Mouse (Mus musculus) myocyte (in vitro differentiated cells): ENCODE data around the gene Cdkl2. TPM values are rescaled to one million over a fixed set of nuclear protein-coding genes. Genes with fewer than 3 reads are reported as not detected.

Source experiments
- H3K27me3 ChIP-seq: one replicate; pipeline ENCODE4 v1.6.1; 2011; ENCODE audit not compliant: control insufficient read depth, insufficient read depth, insufficient read length
- H3K36me3 ChIP-seq: one replicate; pipeline ENCODE4 v1.6.1; 2011; ENCODE audit not compliant: control insufficient read depth, insufficient read depth
- H3K4me2 ChIP-seq: one replicate; pipeline ENCODE4 v1.6.1; 2011; ENCODE audit warnings: low read depth, control low read depth
- H3K4me3 ChIP-seq: one replicate; pipeline ENCODE4 v1.5.1; 2011; ENCODE audit warnings: mild to moderate bottlenecking, control low read depth, moderate library complexity
- H3K79me2 ChIP-seq: one replicate; pipeline ENCODE4 v1.6.1; 2011; ENCODE audit not compliant: control insufficient read depth, insufficient read depth
- H3ac ChIP-seq: one replicate; pipeline ENCODE4 v1.6.1; 2011; ENCODE audit not compliant: control insufficient read depth, insufficient read length
- CEBPB ChIP-seq: IDR thresholded peaks from 2 replicates; pipeline ENCODE4 v1.6.1; 2011; ENCODE audit warnings: mild to moderate bottlenecking, moderate library complexity; ENCODE audit not compliant: poor library complexity, insufficient read depth, severe bottlenecking
- E2F4 ChIP-seq: IDR thresholded peaks from one replicate; pipeline ENCODE4 v1.6.1; 2011; ENCODE audit warnings: mild to moderate bottlenecking, control low read depth, moderate library complexity; ENCODE audit not compliant: insufficient read depth
- MAX ChIP-seq: IDR thresholded peaks from one replicate; pipeline ENCODE4 v1.6.1; 2011; ENCODE audit warnings: low read depth, mild to moderate bottlenecking, control low read depth
- MYOD1 ChIP-seq, 3 experiments: IDR thresholded peaks; one replicate each; pipeline ENCODE4 v1.6.1; 2011; ENCODE audit warnings: control low read depth in 2 of 3, low read depth in 2 of 3, mild to moderate bottlenecking in 2 of 3, moderate library complexity in 1 of 3; ENCODE audit not compliant: insufficient read length in 2 of 3, control insufficient read depth in 1 of 3
- MYOG ChIP-seq, 3 experiments: IDR thresholded peaks; one replicate each; pipeline ENCODE4 v1.6.1; 2011; ENCODE audit warnings: control low read depth in 2 of 3, low read depth in 2 of 3, mild to moderate bottlenecking in 2 of 3; ENCODE audit not compliant: insufficient read length in 2 of 3, control insufficient read depth in 1 of 3, insufficient read depth in 1 of 3
- POLR2A ChIP-seq: IDR thresholded peaks from one replicate; pipeline ENCODE4 v1.6.1; 2011; ENCODE audit warnings: low read depth, mild to moderate bottlenecking, control low read depth, moderate library complexity; ENCODE audit not compliant: insufficient read length
- POLR2AphosphoS2 ChIP-seq: IDR thresholded peaks from one replicate; pipeline ENCODE4 v1.6.1; 2011; ENCODE audit warnings: low read depth, control low read depth; ENCODE audit not compliant: insufficient read length
- REST ChIP-seq: IDR thresholded peaks from one replicate; pipeline ENCODE4 v1.6.1; 2011; ENCODE audit warnings: mild to moderate bottlenecking, control low read depth, moderate library complexity; ENCODE audit not compliant: insufficient read depth, insufficient read length
- SRF ChIP-seq: IDR thresholded peaks from one replicate; pipeline ENCODE4 v1.6.1; 2011; ENCODE audit warnings: low read depth; ENCODE audit not compliant: control insufficient read depth, insufficient read length
- TCF12 ChIP-seq: IDR thresholded peaks from one replicate; pipeline ENCODE4 v1.6.1; 2011; ENCODE audit warnings: mild to moderate bottlenecking, control low read depth; ENCODE audit not compliant: poor library complexity, insufficient read depth, severe bottlenecking
- TCF3 ChIP-seq: IDR thresholded peaks from one replicate; pipeline ENCODE4 v1.6.1; 2011; ENCODE audit warnings: low read depth, control low read depth; ENCODE audit not compliant: insufficient read length
- USF1 ChIP-seq: IDR thresholded peaks from one replicate; pipeline ENCODE4 v1.6.1; 2011; ENCODE audit warnings: low read depth, mild to moderate bottlenecking, control low read depth, moderate library complexity
- polyA plus RNA-seq: library from polyadenylated mRNA; unstranded; fragments of >200 nt; fragmentation: generic; extraction: Trizol; gene quantifications from one replicate; pipeline ENCODE4 v1.2.1, GENCODE M21; 2012; ENCODE audit warnings: missing spikeins

Cdkl2 gene
- polyA plus RNA-seq, 1 experiment: 0.53 TPM

DNA sequence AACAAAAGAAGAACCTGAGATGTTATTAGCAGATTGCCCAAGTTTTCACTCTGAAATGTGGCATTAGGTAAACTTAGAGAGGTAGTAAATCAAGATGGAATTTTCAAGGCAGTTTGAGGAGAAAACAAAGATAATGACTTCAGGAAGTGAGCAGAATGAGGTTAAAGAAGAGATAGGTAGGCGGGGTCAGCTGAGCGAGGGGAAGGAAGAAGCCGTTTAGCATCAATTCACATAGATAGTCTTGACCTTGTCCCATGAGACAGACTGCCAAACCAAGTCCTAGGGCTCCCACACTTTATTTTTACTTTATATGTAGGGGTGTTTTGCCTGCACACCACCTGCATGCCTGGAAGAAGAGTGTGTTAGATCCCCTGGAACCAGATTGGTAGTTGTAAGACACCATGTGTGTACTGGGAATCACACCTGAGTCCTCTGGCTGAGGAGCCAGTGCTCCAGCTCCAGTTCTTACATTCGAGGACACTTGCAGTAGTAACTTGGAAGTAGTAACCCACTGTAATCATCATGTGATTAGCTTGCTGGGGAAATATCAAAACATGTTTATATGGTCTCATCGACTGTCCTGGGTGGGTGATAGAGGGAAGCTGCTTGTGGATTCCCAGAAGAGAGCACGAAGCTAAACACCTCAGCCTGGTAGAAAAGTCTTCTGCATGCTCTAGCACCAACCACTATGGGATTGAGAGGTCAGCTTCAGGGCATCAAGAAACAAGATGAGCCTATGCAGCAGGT is 52.3 kb downstream of the Cdkl2 start:
- H3K79me2 ChIP-seq: no peaks in the 10 kb centered on the region
- TF ChIP-seq MYOD1 (IDR thresholded peaks at IDR 0.05; ENCODE audit: control insufficient read depth in 1 of 3, insufficient read length in 2 of 3, low read depth in 2 of 3) (no peak), POLR2AphosphoS2 (no peak), TCF12 (no peak), POLR2A (no peak), CEBPB (no peak)
- H3K27me3 ChIP-seq: no peaks in the 10 kb centered on the region
- H3K4me3 ChIP-seq: no peak overlapping the region
- H3ac ChIP-seq: no peak overlapping the region
- H3K4me2 ChIP-seq: no peak overlapping the region
- H3K36me3 ChIP-seq: no peaks in the 10 kb centered on the region

DNA sequence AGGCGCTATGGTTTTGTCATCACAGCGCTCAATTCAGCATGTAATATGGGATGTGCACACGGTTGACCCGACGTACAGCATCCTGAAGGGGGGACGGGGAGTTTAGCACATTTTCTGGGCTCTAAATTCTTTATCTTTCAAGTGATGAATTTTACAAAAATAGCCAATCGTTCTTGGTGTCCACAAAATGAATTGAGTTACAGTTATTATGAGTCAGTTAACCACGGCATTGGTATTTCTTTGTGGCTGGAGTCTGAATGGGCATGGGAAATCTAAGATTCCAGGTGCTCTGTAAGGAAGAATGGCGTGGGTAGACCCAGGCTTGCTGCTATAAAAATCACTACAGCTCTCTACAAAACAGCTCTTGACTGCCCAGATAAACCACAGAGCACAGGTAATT is 54.4 kb downstream of the Cdkl2 start:
- TF ChIP-seq TCF12: no peak
- no peak for TF ChIP-seq CEBPB
- TF ChIP-seq MYOG (IDR thresholded peaks at IDR 0.05; ENCODE audit: control insufficient read depth in 1 of 3, insufficient read depth in 1 of 3, insufficient read length in 2 of 3, low read depth in 2 of 3): no peak
- Histone ChIP-seq H3K79me2 (no peaks in the 10 kb centered on the region), H3K4me3 (no peak overlapping the region), H3K27me3 (no peaks in the 10 kb centered on the region), H3K36me3 (no peaks in the 10 kb centered on the region), H3ac (no peak overlapping the region), H3K4me2 (no peak overlapping the region)

DNA sequence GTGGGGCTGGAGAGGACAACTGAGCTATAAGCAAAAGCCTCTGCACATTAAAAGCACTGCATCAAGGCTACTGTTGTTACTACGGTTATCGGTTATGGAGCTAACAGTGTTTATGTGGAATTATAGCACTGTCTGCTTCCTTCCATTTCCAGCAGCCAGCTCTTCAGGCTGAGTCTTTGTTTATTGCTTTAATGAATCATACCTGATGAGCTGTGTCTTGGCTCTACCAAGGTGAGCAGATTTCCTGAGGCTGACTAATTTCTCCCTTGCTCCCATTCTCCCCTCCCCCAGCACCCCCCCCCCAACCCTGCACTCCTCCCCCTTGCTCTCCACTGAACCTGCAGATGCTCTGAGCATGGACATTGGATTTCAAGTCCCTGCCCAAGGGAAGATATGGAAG is 55.9 kb downstream of the Cdkl2 start:
- no peaks in the 10 kb centered on the region for H3K36me3 ChIP-seq
- no peaks in the 10 kb centered on the region for H3K79me2 ChIP-seq
- H3K27me3 ChIP-seq: no peaks in the 10 kb centered on the region
- H3K4me2 ChIP-seq: no peak overlapping the region
- TF ChIP-seq MAX (no peak), USF1 (no peak), E2F4 (no peak), MYOG (IDR thresholded peaks at IDR 0.05; ENCODE audit: control insufficient read depth in 1 of 3, insufficient read depth in 1 of 3, insufficient read length in 2 of 3, low read depth in 2 of 3) (no peak)
- no peak overlapping the region for H3ac ChIP-seq
- no peak overlapping the region for H3K4me3 ChIP-seq

DNA sequence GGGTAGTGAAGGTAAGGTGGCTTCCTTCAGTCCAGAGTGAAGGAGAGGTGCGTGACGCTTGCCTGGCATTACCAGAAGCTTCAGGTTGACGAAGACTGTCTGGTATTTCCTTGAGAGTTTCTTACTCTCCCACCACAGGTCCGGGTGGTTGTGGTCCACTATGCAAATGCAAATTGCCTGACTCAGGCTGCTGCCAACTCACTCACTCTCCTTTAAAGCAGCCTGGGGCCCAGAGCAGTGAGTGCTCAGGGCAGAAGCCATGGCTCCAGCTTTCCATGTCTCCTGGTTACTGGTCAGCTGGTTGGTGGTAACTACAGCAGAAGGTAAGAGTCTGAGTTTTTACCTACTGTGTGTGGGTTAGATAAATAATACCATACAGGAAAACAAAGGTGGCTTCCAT is 56.4 kb downstream of the Cdkl2 start, which contains the start of gene Odaph:
TSS of gene Odaph (plus strand) at position 240 of the 400 bp plus-strand sequence.
- Histone ChIP-seq H3ac (no peak within 1 kb of the TSS), H3K36me3 (no peaks in the 10 kb centered on the region), H3K27me3 (no peaks in the 10 kb centered on the region), H3K4me2 (no peak within 1 kb of the TSS), H3K79me2 (no peaks in the 10 kb centered on the region), H3K4me3 (no peak within 1 kb of the TSS)
- no peak for TF ChIP-seq POLR2A
- TF ChIP-seq USF1: no peak
- no peak for TF ChIP-seq MAX
- TF ChIP-seq MYOD1 (IDR thresholded peaks at IDR 0.05; ENCODE audit: control insufficient read depth in 1 of 3, insufficient read length in 2 of 3, low read depth in 2 of 3): no peak
- no peak for TF ChIP-seq POLR2AphosphoS2
- no peak for TF ChIP-seq MYOG (IDR thresholded peaks at IDR 0.05; ENCODE audit: control insufficient read depth in 1 of 3, insufficient read depth in 1 of 3, insufficient read length in 2 of 3, low read depth in 2 of 3)
- TF ChIP-seq SRF: no peak
- no peak for TF ChIP-seq CEBPB
- no peak for TF ChIP-seq TCF3
- TF ChIP-seq REST: no peak

DNA sequence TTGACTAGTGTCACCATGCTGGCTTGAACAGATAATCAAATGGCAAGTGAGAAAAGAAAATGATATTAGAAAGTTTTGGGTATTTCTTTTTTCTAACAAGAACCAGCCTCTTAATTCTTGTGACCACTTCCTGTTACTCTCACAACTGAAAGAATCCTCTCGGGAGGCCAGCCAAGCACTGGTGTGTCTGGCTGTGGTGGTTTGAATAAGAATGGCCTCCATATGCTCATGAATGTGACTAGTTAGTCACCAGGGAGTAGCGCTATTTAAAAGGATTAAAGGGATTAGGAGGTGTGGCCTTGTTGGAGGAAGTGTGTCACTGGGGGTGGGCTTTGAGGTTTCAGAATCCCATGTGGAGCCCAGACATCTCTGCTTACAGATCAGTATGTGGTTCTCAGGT is 58.0 kb downstream of the Cdkl2 start:
- H3K4me3 ChIP-seq: no peak overlapping the region
- H3ac ChIP-seq: no peak overlapping the region
- H3K4me2 ChIP-seq: no peak overlapping the region
- no peaks in the 10 kb centered on the region for H3K36me3 ChIP-seq
- H3K79me2 ChIP-seq: no peaks in the 10 kb centered on the region
- no peak for TF ChIP-seq USF1
- TF ChIP-seq MYOD1 (IDR thresholded peaks at IDR 0.05; ENCODE audit: control insufficient read depth in 1 of 3, insufficient read length in 2 of 3, low read depth in 2 of 3): no peak
- TF ChIP-seq POLR2AphosphoS2: no peak
- TF ChIP-seq POLR2A: no peak
- TF ChIP-seq CEBPB: no peak
- TF ChIP-seq TCF3: no peak
- TF ChIP-seq MAX: no peak
- no peak for TF ChIP-seq REST
- no peak for TF ChIP-seq MYOG (IDR thresholded peaks at IDR 0.05; ENCODE audit: control insufficient read depth in 1 of 3, insufficient read depth in 1 of 3, insufficient read length in 2 of 3, low read depth in 2 of 3)
- no peak for TF ChIP-seq SRF
- no peak for TF ChIP-seq E2F4
- H3K27me3 ChIP-seq: no peaks in the 10 kb centered on the region

DNA sequence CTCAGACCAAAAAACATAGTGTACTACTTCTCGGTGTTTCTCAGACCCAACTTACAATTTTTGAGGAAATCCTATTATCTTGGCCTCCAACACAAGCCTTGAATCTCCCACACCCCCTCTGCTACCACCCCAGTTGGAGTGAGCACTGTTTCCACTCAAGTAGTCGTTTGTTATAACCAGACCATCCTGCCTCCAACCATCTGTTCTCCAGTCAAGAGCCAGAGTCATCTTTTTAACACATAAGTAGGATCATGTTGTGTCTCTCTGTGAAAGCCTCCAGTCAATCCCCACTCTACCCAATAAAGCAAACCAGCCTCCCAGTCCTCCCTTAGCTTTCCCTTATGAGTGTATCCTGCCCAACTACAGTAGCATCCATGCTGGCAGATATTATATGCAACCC is 60.2 kb downstream of the Cdkl2 start:
- no peaks in the 10 kb centered on the region for H3K27me3 ChIP-seq
- TF ChIP-seq MYOD1 (IDR thresholded peaks at IDR 0.05; ENCODE audit: control insufficient read depth in 1 of 3, insufficient read length in 2 of 3, low read depth in 2 of 3): no peak
- TF ChIP-seq CEBPB: no peak
- TF ChIP-seq MYOG (IDR thresholded peaks at IDR 0.05; ENCODE audit: control insufficient read depth in 1 of 3, insufficient read depth in 1 of 3, insufficient read length in 2 of 3, low read depth in 2 of 3): no peak
- no peak for TF ChIP-seq SRF
- TF ChIP-seq MAX: no peak
- no peak for TF ChIP-seq POLR2A
- TF ChIP-seq E2F4: no peak
- TF ChIP-seq POLR2AphosphoS2: no peak
- no peak for TF ChIP-seq TCF3
- TF ChIP-seq REST: no peak
- no peak for TF ChIP-seq TCF12
- no peak for TF ChIP-seq USF1

More for the DNA sequence above, 60.2 kb downstream of the Cdkl2 start:
- no peaks in the 10 kb centered on the region for H3K36me3 ChIP-seq
- H3ac ChIP-seq: no peak overlapping the region
- no peaks in the 10 kb centered on the region for H3K79me2 ChIP-seq
- H3K4me3 ChIP-seq: no peak overlapping the region
- no peak overlapping the region for H3K4me2 ChIP-seq
